Comparison of ENCODE assay signal across 11 mouse cellular contexts in genomic region chr16:49769831-49770261, GRCm38 (mm10). TPM values are rescaled to one million over a fixed set of nuclear protein-coding genes. Genes with fewer than 3 reads are reported as not detected.
A peak's percentile ranks its signal among the peaks of the same experiment; 100 is the strongest.
DNase-seq lines count a peak whose midpoint lies in the region; ATAC-seq and TF ChIP-seq lines count a peak whose summit lies in the region.
"Had no signal": no experiment of that assay in that cellular context is flagged by ENCODE, and none has a peak within 500 bp of the region (broad histone marks: within the 10 kb centered on the region; RNA-seq: fewer than 3 reads in every experiment).

No protein-coding gene starts in this region.

- no peaks in the 10 kb centered on the region for H3K27me3 ChIP-seq in G1E (ENCODE audit: insufficient read depth, low read length)
- H3K27me3 ChIP-seq in midbrain, postnatal 0 days (ENCODE audit: insufficient read depth, low read length) = no peaks in the 10 kb centered on the region
- H3K27me3 ChIP-seq in embryonic facial prominence, embryonic 10.5 days (replicated peaks; ENCODE audit: low read depth, poor library complexity, severe bottlenecking) = no peaks in the 10 kb centered on the region

- 86% methylated on average over 2 of the region's 2 CpGs for WGBS in midbrain, postnatal 0 days
- WGBS in embryonic facial prominence, embryonic 10.5 days = 85% methylated on average over 2 of the region's 2 CpGs

- no peak overlapping the region for H3K27ac ChIP-seq in midbrain, postnatal 0 days (ENCODE audit: low read depth, low read length)
- H3K27ac ChIP-seq in embryonic facial prominence, embryonic 10.5 days (replicated peaks) = no peak overlapping the region
- H3K27ac ChIP-seq: kidney, postnatal 0 days; macrophage had no signal

- peak; percentile 57 for ATAC-seq in G1E (ENCODE audit: extremely low read depth, insufficient number of reproducible peaks, low FRiP score, poor library complexity, severe bottlenecking)
- peak; percentile 51 for ATAC-seq in megakaryocyte progenitor cell, adult 5-6 weeks (replicated peaks; ENCODE audit: poor library complexity)
- ATAC-seq in midbrain, postnatal 0 days (ENCODE audit: low FRiP score) = no peak
- ATAC-seq in CD4-positive, CD25-positive, alpha-beta regulatory T cell, adult 4 months = no peak

- H3K9me3 ChIP-seq in G1E (replicated peaks) = no peaks in the 10 kb centered on the region
- no peaks in the 10 kb centered on the region for H3K9me3 ChIP-seq in midbrain, postnatal 0 days (ENCODE audit: low read length)
- no peaks in the 10 kb centered on the region for H3K9me3 ChIP-seq in embryonic facial prominence, embryonic 10.5 days

- H3K36me3 ChIP-seq in G1E (replicated peaks) = peaks cover 11% of the 10 kb centered on the region
- no peaks in the 10 kb centered on the region for H3K36me3 ChIP-seq in midbrain, postnatal 0 days (ENCODE audit: insufficient read depth, low read length)
- H3K36me3 ChIP-seq in embryonic facial prominence, embryonic 10.5 days (replicated peaks) = no peaks in the 10 kb centered on the region; the same call in 1 of the 2 replicates

- DNase-seq in adrenal gland, adult 2 months = peak; percentile 19
- DNase-seq in adrenal gland, adult 8-10 months = no peak
- DNase-seq in G1E (ENCODE audit: low spot score) (no peak), liver (peak; percentile 84)
- DNase-seq in midbrain, postnatal 0 days (ENCODE audit: low spot score) = no peak
- no peak for DNase-seq in embryonic facial prominence, embryonic 10.5 days (ENCODE audit: low spot score)
- DNase-seq: gastrocnemius, postnatal 14 days had no signal

- TF ChIP-seq CTCF in G1E (IDR thresholded peaks at IDR 0.05; ENCODE audit: low read depth, low read length) = no peak
- no peak for TF ChIP-seq CTCF in midbrain, postnatal 0 days (IDR thresholded peaks at IDR 0.05)

- H3K4me2 ChIP-seq in midbrain, postnatal 0 days (ENCODE audit: low read depth, low read length, poor library complexity, severe bottlenecking) = no peak overlapping the region

- H3K4me1 ChIP-seq in G1E (ENCODE audit: insufficient read depth, low read depth, low read length) = peaks cover 82% of the 10 kb centered on the region
- no peaks in the 10 kb centered on the region for H3K4me1 ChIP-seq in midbrain, postnatal 0 days (ENCODE audit: insufficient read depth, low read length)
- H3K4me1 ChIP-seq in embryonic facial prominence, embryonic 10.5 days = no peaks in the 10 kb centered on the region

- H3K4me3 ChIP-seq in G1E (ENCODE audit: low read depth, low read length) = no peak overlapping the region; the same call in 1 of the 2 replicates
- no peak overlapping the region for H3K4me3 ChIP-seq in midbrain, postnatal 0 days (ENCODE audit: low read depth, low read length)
- no peak overlapping the region for H3K4me3 ChIP-seq in embryonic facial prominence, embryonic 10.5 days

- H3K9ac ChIP-seq in midbrain, postnatal 0 days (replicated peaks; ENCODE audit: low read length, poor library complexity, severe bottlenecking) = no peak overlapping the region

RNA-seq across cellular contexts. Expression of gene Cd47, which starts 30.5 kb away (rescaled TPM):
- 100 to 1,000 TPM; 106 to 189 TPM for total RNA-seq in adrenal gland, adult 2 months (2021)
- 75.0 and 105 TPM in 2 replicates for polyA plus RNA-seq in adrenal gland, adult 2 months (2012; rRNA removed)
- total RNA-seq in adrenal gland, adult 8-10 months (2022) = 100 to 1,000 TPM; 124 to 201 (median 165) TPM
- total RNA-seq in G1E (2014; fragmentation: Nextera tagmentation) (418 and 451 TPM in 2 replicates), G1E (2017) (149 and 155 TPM in 2 replicates)
- polyA plus RNA-seq in G1E (2012) = 88.8 and 95.1 TPM in 2 replicates
- 435 and 460 TPM in 2 replicates for total RNA-seq in megakaryocyte progenitor cell, adult 5-6 weeks (2015)
- total RNA-seq in megakaryocyte progenitor cell, adult 5-6 weeks (2017) = 188 and 213 TPM in 2 replicates
- total RNA-seq in midbrain, postnatal 0 days (2014; rRNA removed) = 30.5 and 53.5 TPM in 2 replicates
- 163 and 185 TPM in 2 replicates for polyA plus RNA-seq in midbrain, postnatal 0 days (2015; fragmentation: Nextera tagmentation; extraction: Ambion mirVana)
- polyA plus RNA-seq in embryonic facial prominence, embryonic 10.5 days (2016; fragmentation: Nextera tagmentation; extraction: Ambion mirVana) = 27.6 and 32.2 TPM in 2 replicates
- 100 to 1,000 TPM; 184 to 254 TPM for polyA plus RNA-seq in CD4-positive, CD25-positive, alpha-beta regulatory T cell, adult 4 months (2017; shearing (Covaris generic))

Comparison
In these comparisons a context has a peak if more than half of its experiments do, and no peak if none do; other contexts are left out.
1. DNase-seq: peak in adrenal gland, adult 2 months (single experiment) and liver (single experiment); none in adrenal gland, adult 8-10 months (single experiment), G1E (single experiment), midbrain, postnatal 0 days (single experiment) and embryonic facial prominence, embryonic 10.5 days (single experiment).
2. ATAC-seq: peak in G1E (single experiment) and megakaryocyte progenitor cell, adult 5-6 weeks (single experiment); none in midbrain, postnatal 0 days (single experiment) and CD4-positive, CD25-positive, alpha-beta regulatory T cell, adult 4 months (single experiment).